Comparison of ENCODE assay signal across 12 mouse cellular contexts in the genomic region with DNA sequence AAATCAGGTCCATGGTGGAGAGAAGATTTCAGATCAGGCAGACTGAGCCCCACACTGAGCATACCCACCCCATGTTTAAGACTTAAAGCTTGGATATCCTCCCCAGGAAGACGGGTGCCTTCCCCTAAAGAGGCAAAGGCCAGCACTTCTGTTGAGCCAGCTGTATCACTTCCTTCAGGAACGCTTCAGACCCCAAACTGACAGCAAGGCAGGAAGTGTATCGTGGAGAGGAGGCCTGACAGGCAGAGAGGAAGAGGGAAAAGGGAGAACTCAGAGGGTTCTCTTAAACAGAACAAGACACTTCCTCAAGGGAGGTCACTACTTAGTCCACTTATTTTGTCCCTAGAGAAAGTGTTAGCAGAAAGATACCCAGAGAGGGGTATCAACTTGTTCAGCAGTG. TPM values are rescaled to one million over a fixed set of nuclear protein-coding genes. Genes with fewer than 3 reads are reported as not detected.
DNase-seq lines count a peak whose midpoint lies in the region; ATAC-seq and TF ChIP-seq lines count a peak whose summit lies in the region.
"Had no signal": no experiment of that assay in that cellular context is flagged by ENCODE, and none has a peak within 500 bp of the region (broad histone marks: within the 10 kb centered on the region; RNA-seq: fewer than 3 reads in every experiment).

No protein-coding gene starts in this region.

- no peak for TF ChIP-seq POLR2A in cerebellum, adult 2 months (IDR thresholded peaks at IDR 0.05; ENCODE audit: borderline replicate concordance, insufficient read depth, low read length)

- H3K4me2 ChIP-seq in limb, embryonic 12.5 days: 0 out of 2 replicates have a peak overlapping the region, but pooled peaks have one; percentile 89
- peak overlapping the region; percentile 79 for H3K4me2 ChIP-seq in hindbrain, embryonic 16.5 days (ENCODE audit: low read length)
- peak overlapping the region; percentile 69 for H3K4me2 ChIP-seq in neural tube, embryonic 15.5 days

- H3K9ac ChIP-seq in limb, embryonic 12.5 days (replicated peaks): no peak overlapping the region
- H3K9ac ChIP-seq in hindbrain, embryonic 16.5 days (ENCODE audit: low read depth, low read length): no peak overlapping the region
- H3K9ac ChIP-seq in neural tube, embryonic 15.5 days (replicated peaks): peak overlapping the region; percentile 88; the same call in 1 of the 2 replicates

- no peak for ATAC-seq in limb, embryonic 12.5 days (ENCODE audit: insufficient number of reproducible peaks, insufficient read depth, low FRiP score, low TSS enrichment, low read depth)
- ATAC-seq in hindbrain, embryonic 16.5 days: no peak
- ATAC-seq in neural tube, embryonic 15.5 days (ENCODE audit: low FRiP score): no peak

- no peaks in the 10 kb centered on the region for H3K9me3 ChIP-seq in limb, embryonic 12.5 days
- no peaks in the 10 kb centered on the region for H3K9me3 ChIP-seq in limb, embryonic 10.5 days (replicated peaks)
- H3K9me3 ChIP-seq in hindbrain, embryonic 16.5 days (ENCODE audit: control insufficient read depth, low read length): no peaks in the 10 kb centered on the region
- no peaks in the 10 kb centered on the region for H3K9me3 ChIP-seq in neural tube, embryonic 15.5 days (replicated peaks)

- 52% methylated on average over 3 of the region's 3 CpGs for WGBS in cerebellum, adult 2 months
- 65% methylated on average over 3 of the region's 3 CpGs for WGBS in limb, embryonic 12.5 days
- 78% methylated on average over 3 of the region's 3 CpGs for WGBS in limb, embryonic 10.5 days
- 86% methylated on average over 3 of the region's 3 CpGs for WGBS in hindbrain, embryonic 16.5 days
- 82% methylated on average over 3 of the region's 3 CpGs for WGBS in neural tube, embryonic 15.5 days

- no peaks in the 10 kb centered on the region for H3K27me3 ChIP-seq in cerebellum, adult 2 months (ENCODE audit: control insufficient read depth, insufficient read depth, low read length)
- peaks cover 17% of the 10 kb centered on the region for H3K27me3 ChIP-seq in limb, embryonic 12.5 days
- peaks cover 14% of the 10 kb centered on the region for H3K27me3 ChIP-seq in limb, embryonic 10.5 days (ENCODE audit: low read depth, poor library complexity, severe bottlenecking)
- peaks cover 2% of the 10 kb centered on the region; the same call in 1 of the 2 replicates for H3K27me3 ChIP-seq in hindbrain, embryonic 16.5 days (replicated peaks; ENCODE audit: control insufficient read depth, insufficient read depth, low read length)
- H3K27me3 ChIP-seq in neural tube, embryonic 15.5 days (replicated peaks): no peaks in the 10 kb centered on the region

- DNase-seq in cerebellum, adult 2 months: no peak
- no peak for DNase-seq in cerebellum, adult 18-20 months
- no peak for DNase-seq in limb, embryonic 10.5 days (ENCODE audit: low spot score)
- DNase-seq in gastrocnemius, postnatal 25 days: no peak
- no peak for DNase-seq in ovary, adult 18-20 months (ENCODE audit: low spot score)
- DNase-seq: cerebellum, adult 8-10 months; kidney, adult 11 months; lung, postnatal 10 days had no signal

- H3K27ac ChIP-seq in cerebellum, adult 2 months (ENCODE audit: insufficient read depth, low read length): no peak overlapping the region
- no peak overlapping the region for H3K27ac ChIP-seq in limb, embryonic 12.5 days
- H3K27ac ChIP-seq in limb, embryonic 10.5 days: no peak overlapping the region
- H3K27ac ChIP-seq in hindbrain, embryonic 16.5 days (ENCODE audit: low read depth, low read length): no peak overlapping the region
- H3K27ac ChIP-seq in neural tube, embryonic 15.5 days (replicated peaks): no peak overlapping the region

- peak overlapping the region; percentile 7 for H3K4me3 ChIP-seq in cerebellum, adult 2 months (replicated peaks; ENCODE audit: insufficient read depth, low read depth, low read length)
- no peak overlapping the region for H3K4me3 ChIP-seq in limb, embryonic 12.5 days (replicated peaks)
- H3K4me3 ChIP-seq in limb, embryonic 10.5 days: no peak overlapping the region
- H3K4me3 ChIP-seq in hindbrain, embryonic 16.5 days (ENCODE audit: low read length): peak overlapping the region; percentile 84
- H3K4me3 ChIP-seq in neural tube, embryonic 15.5 days (replicated peaks): peak overlapping the region; percentile 64

- no peak for TF ChIP-seq CTCF in cerebellum, adult 2 months (IDR thresholded peaks at IDR 0.05; ENCODE audit: borderline replicate concordance, insufficient read depth, low read depth, low read length)

- peaks cover 19% of the 10 kb centered on the region for H3K4me1 ChIP-seq in cerebellum, adult 2 months (ENCODE audit: control insufficient read depth, insufficient read depth, low read length)
- peaks cover 9% of the 10 kb centered on the region for H3K4me1 ChIP-seq in limb, embryonic 12.5 days (replicated peaks)
- H3K4me1 ChIP-seq in limb, embryonic 10.5 days: peaks cover 15% of the 10 kb centered on the region
- H3K4me1 ChIP-seq in hindbrain, embryonic 16.5 days (ENCODE audit: control insufficient read depth, insufficient read depth, low read depth, low read length): peaks cover 21% of the 10 kb centered on the region
- H3K4me1 ChIP-seq in neural tube, embryonic 15.5 days: peaks cover 38% of the 10 kb centered on the region

- H3K36me3 ChIP-seq in limb, embryonic 12.5 days: no peaks in the 10 kb centered on the region
- no peaks in the 10 kb centered on the region for H3K36me3 ChIP-seq in limb, embryonic 10.5 days
- H3K36me3 ChIP-seq in hindbrain, embryonic 16.5 days (ENCODE audit: control insufficient read depth, insufficient read depth, low read length): peaks cover 6% of the 10 kb centered on the region; the same call in 1 of the 2 replicates
- H3K36me3 ChIP-seq in neural tube, embryonic 15.5 days: peaks cover 17% of the 10 kb centered on the region; the same call in 1 of the 2 replicates
- H3K36me3 ChIP-seq: G1E had no signal

RNA-seq across cellular contexts. Expression of a gene that starts 1.8 kb away (rescaled TPM):
- 353 and 360 TPM in 2 replicates for polyA plus RNA-seq in cerebellum, adult 2 months (2012; rRNA removed)
- 10.6 and 10.7 TPM in 2 replicates for polyA plus RNA-seq in limb, embryonic 12.5 days (2016; fragmentation: Nextera tagmentation; extraction: Ambion mirVana)
- 4.3 and 4.5 TPM in 2 replicates for polyA plus RNA-seq in limb, embryonic 10.5 days (2016; fragmentation: Nextera tagmentation; extraction: Ambion mirVana)
- 165 and 168 TPM in 2 replicates for polyA plus RNA-seq in hindbrain, embryonic 16.5 days (2015; fragmentation: Nextera tagmentation; extraction: Ambion mirVana)
- 91.1 and 112 TPM in 2 replicates for polyA plus RNA-seq in neural tube, embryonic 15.5 days (2015; fragmentation: Nextera tagmentation; extraction: Ambion mirVana)
- total RNA-seq in gastrocnemius, postnatal 25 days (2021): 1 to 10 TPM; 1.4 to 2.4 TPM

RNA-seq across cellular contexts. Expression of a gene that starts 26.2 kb away (rescaled TPM):
- 20.2 and 21.2 TPM in 2 replicates for polyA plus RNA-seq in cerebellum, adult 2 months (2012; rRNA removed)
- polyA plus RNA-seq in limb, embryonic 12.5 days (2016; fragmentation: Nextera tagmentation; extraction: Ambion mirVana): 22.4 and 28.3 TPM in 2 replicates
- 22.4 and 28.5 TPM in 2 replicates for polyA plus RNA-seq in limb, embryonic 10.5 days (2016; fragmentation: Nextera tagmentation; extraction: Ambion mirVana)
- polyA plus RNA-seq in hindbrain, embryonic 16.5 days (2015; fragmentation: Nextera tagmentation; extraction: Ambion mirVana): 19.4 and 20.5 TPM in 2 replicates
- 18.4 and 22.7 TPM in 2 replicates for polyA plus RNA-seq in neural tube, embryonic 15.5 days (2015; fragmentation: Nextera tagmentation; extraction: Ambion mirVana)
- total RNA-seq in gastrocnemius, postnatal 25 days (2021): 1 to 10 TPM; 5.7 to 8.1 TPM

RNA-seq across cellular contexts. Expression of a gene that starts 37.7 kb away (rescaled TPM):
- 8.0 and 11.1 TPM in 2 replicates for polyA plus RNA-seq in cerebellum, adult 2 months (2012; rRNA removed)
- 0.76 and 1.3 TPM in 2 replicates for polyA plus RNA-seq in limb, embryonic 12.5 days (2016; fragmentation: Nextera tagmentation; extraction: Ambion mirVana)
- 0.55 and 1.2 TPM in 2 replicates for polyA plus RNA-seq in limb, embryonic 10.5 days (2016; fragmentation: Nextera tagmentation; extraction: Ambion mirVana)
- 21.0 and 21.4 TPM in 2 replicates for polyA plus RNA-seq in hindbrain, embryonic 16.5 days (2015; fragmentation: Nextera tagmentation; extraction: Ambion mirVana)
- 17.4 and 23.5 TPM in 2 replicates for polyA plus RNA-seq in neural tube, embryonic 15.5 days (2015; fragmentation: Nextera tagmentation; extraction: Ambion mirVana)
- not detected for total RNA-seq in gastrocnemius, postnatal 25 days (2021)

RNA-seq across cellular contexts. Expression of a gene that starts 55.0 kb away (rescaled TPM):
- polyA plus RNA-seq in cerebellum, adult 2 months (2012; rRNA removed): 554 and 607 TPM in 2 replicates
- polyA plus RNA-seq in limb, embryonic 12.5 days (2016; fragmentation: Nextera tagmentation; extraction: Ambion mirVana): 564 and 604 TPM in 2 replicates
- polyA plus RNA-seq in limb, embryonic 10.5 days (2016; fragmentation: Nextera tagmentation; extraction: Ambion mirVana): 635 and 703 TPM in 2 replicates
- 890 and 1,047 TPM in 2 replicates for polyA plus RNA-seq in hindbrain, embryonic 16.5 days (2015; fragmentation: Nextera tagmentation; extraction: Ambion mirVana)
- polyA plus RNA-seq in neural tube, embryonic 15.5 days (2015; fragmentation: Nextera tagmentation; extraction: Ambion mirVana): 949 and 1,085 TPM in 2 replicates
- total RNA-seq in gastrocnemius, postnatal 25 days (2021): 1,000 to 10,000 TPM; 1,447 to 1,511 TPM

Comparison
In these comparisons a context has a peak if more than half of its experiments do, and no peak if none do; other contexts are left out.
1. H3K4me3 ChIP-seq: peak in cerebellum, adult 2 months (single experiment), hindbrain, embryonic 16.5 days (single experiment) and neural tube, embryonic 15.5 days (single experiment); none in limb, embryonic 12.5 days (single experiment) and limb, embryonic 10.5 days (single experiment).
2. Peak in every context shown above with its lines, with median percentiles within 50 percentile points of each other: H3K4me2 ChIP-seq.